Mouse (Mus musculus) ES-Bruce4 (cell line): ENCODE measurements around the gene Zfp592.

Experiments
- CTCF ChIP-seq: IDR thresholded peaks from one replicate; pipeline ENCODE4 v1.8.1; 2011; ENCODE audit warnings: low read depth, low read length
- POLR2A ChIP-seq: IDR thresholded peaks from one replicate; pipeline ENCODE4 v1.8.1; 2011; ENCODE audit warnings: low read length; ENCODE audit not compliant: insufficient read depth

GRCm38 (mm10) chr7:80994663-80995005 is 1.2 kb downstream of the Zfp592 start:
- TF ChIP-seq CTCF (no peak), POLR2A (no peak)
